ENCODE assay signal across 9 mouse cellular contexts in genomic region chr4:116150156-116150861, GRCm38 (mm10). TPM values are rescaled to one million over a fixed set of nuclear protein-coding genes. Genes with fewer than 3 reads are reported as not detected.
DNase-seq lines count a peak whose midpoint lies in the region; ATAC-seq lines count a peak whose summit lies in the region.
"Had no signal": no experiment of that assay in that cellular context is flagged by ENCODE, and none has a peak within 500 bp of the region (broad histone marks: within the 10 kb centered on the region; RNA-seq: fewer than 3 reads in every experiment).

No protein-coding gene starts in this region.

- peaks cover 6% of the 10 kb centered on the region for H3K4me1 ChIP-seq in forebrain, embryonic 11.5 days (replicated peaks; ENCODE audit: control insufficient read depth, insufficient read depth, low read length)

- peak overlapping the region; percentile 68 for H3K4me3 ChIP-seq in forebrain, embryonic 11.5 days (ENCODE audit: low read depth, low read length)

- no peaks in the 10 kb centered on the region for H3K9me3 ChIP-seq in forebrain, embryonic 11.5 days (ENCODE audit: control insufficient read depth, low read length)

- H3K4me2 ChIP-seq in forebrain, embryonic 11.5 days (ENCODE audit: low read depth, low read length, severe bottlenecking): peak overlapping the region; percentile 76

- H3K27me3 ChIP-seq in forebrain, embryonic 11.5 days (ENCODE audit: control insufficient read depth, insufficient read depth, low read length): no peaks in the 10 kb centered on the region

- intact Hi-C loops in heart, postnatal 14 days (cut with DNase I): no loop called here

- DNase-seq in NIH3T3 (ENCODE audit: low read depth): peak; percentile 89
- peak; percentile 59 for DNase-seq in c-Kit-positive CD71-positive TER-119-positive erythroid progenitor cells, embryonic 14.5 days (ENCODE audit: low spot score)
- DNase-seq in forebrain, embryonic 11.5 days (ENCODE audit: low spot score): peak; percentile 85
- peak; percentile 79 to 87 for DNase-seq in heart, postnatal 14 days
- peak; percentile 66 to 89 for DNase-seq in kidney, postnatal 36 days
- DNase-seq in lung, postnatal 4 days: peak; percentile 80 to 86
- DNase-seq in retina, embryonic 14.5 days (ENCODE audit: low spot score): peak; percentile 80
- peak; percentile 87 for DNase-seq in thymus, postnatal 4 days

- ATAC-seq in forebrain, embryonic 11.5 days (replicated peaks; ENCODE audit: low FRiP score): peak; percentile 90

- peak overlapping the region; percentile 95 for H3K9ac ChIP-seq in forebrain, embryonic 11.5 days (ENCODE audit: low read length)

- under 1% methylated on average over 60 of the region's 73 CpGs for WGBS in forebrain, embryonic 11.5 days

- peak overlapping the region; percentile 59 for H3K27ac ChIP-seq in forebrain, embryonic 11.5 days (ENCODE audit: low read depth, low read length)

- peaks cover 5% of the 10 kb centered on the region; the same call in 1 of the 2 replicates for H3K36me3 ChIP-seq in forebrain, embryonic 11.5 days (ENCODE audit: control insufficient read depth, insufficient read depth, low read length)

RNA-seq across cellular contexts. Expression of gene Lurap1, which starts 0.8 kb away (rescaled TPM):
- 2.3 and 2.8 TPM in 2 replicates for polyA plus RNA-seq in forebrain, embryonic 11.5 days (2014; fragmentation: Nextera tagmentation; extraction: Ambion mirVana)
- total RNA-seq in heart, postnatal 14 days (2021): 1 to 10 TPM; 3.7 to 5.5 TPM

RNA-seq across cellular contexts. Expression of gene Tspan1, which starts 17.1 kb away (rescaled TPM):
- polyA plus RNA-seq in forebrain, embryonic 11.5 days (2014; fragmentation: Nextera tagmentation; extraction: Ambion mirVana): 0.19 TPM in 1 of 2 replicates, not detected in the other
- under 1 TPM in 1 of 2 experiments, not detected in 1; 0.36 TPM for total RNA-seq in heart, postnatal 14 days (2021)

RNA-seq across cellular contexts. Expression of gene 1700042G07Rik, which starts 22.9 kb away (rescaled TPM):
- not detected in 2 replicates for polyA plus RNA-seq in forebrain, embryonic 11.5 days (2014; fragmentation: Nextera tagmentation; extraction: Ambion mirVana)
- not detected for total RNA-seq in heart, postnatal 14 days (2021)
- total RNA-seq: left cerebral cortex, postnatal 25 days had no signal

RNA-seq across cellular contexts. Expression of gene Gm49337, which starts 22.9 kb away (rescaled TPM):
- polyA plus RNA-seq in forebrain, embryonic 11.5 days (2014; fragmentation: Nextera tagmentation; extraction: Ambion mirVana): not detected in 2 replicates
- total RNA-seq in heart, postnatal 14 days (2021): 1 to 10 TPM; 1.1 to 3.7 TPM
- total RNA-seq: left cerebral cortex, postnatal 25 days had no signal

RNA-seq across cellular contexts. Expression of gene Pomgnt1, which starts 26.7 kb away (rescaled TPM):
- 54.9 and 58.8 TPM in 2 replicates for polyA plus RNA-seq in forebrain, embryonic 11.5 days (2014; fragmentation: Nextera tagmentation; extraction: Ambion mirVana)
- 10 to 100 TPM; 69.3 to 74.1 TPM for total RNA-seq in heart, postnatal 14 days (2021)

Comparison
In these comparisons a context has a peak if more than half of its experiments do, and no peak if none do; other contexts are left out.
1. Peak in every context shown above with its lines: DNase-seq, ATAC-seq, H3K4me3 ChIP-seq and H3K27ac ChIP-seq.